Mouse (Mus musculus) lung, embryonic 16.5 days (tissue): Measurements from ENCODE around the gene St5. TPM values are rescaled to one million over a fixed set of nuclear protein-coding genes. Genes with fewer than 3 reads are reported as not detected.
A peak's percentile ranks its signal among the peaks of the same experiment; 100 is the strongest.

Source experiments
- ATAC-seq: fragments of 200-750 bp; cut with Nextera tagmentation; 2 replicates; pipeline ENCODE4 v1.8.0; 2017; ENCODE audit warnings: low read depth, mild to moderate bottlenecking, moderate library complexity
- H3K27ac ChIP-seq: fragments of 300-500 bp; sonication (generic); 2 replicates; pipeline ENCODE4 v1.5.1; 2014; ENCODE audit warnings: mild to moderate bottlenecking, control low read depth, low read length
- H3K27me3 ChIP-seq: fragments of 300-500 bp; sonication (generic); 2 replicates; pipeline ENCODE4 v1.6.1; 2014; ENCODE audit warnings: low read depth, low read length, mixed read lengths; ENCODE audit not compliant: control insufficient read depth, insufficient read depth
- H3K36me3 ChIP-seq: fragments of 300-500 bp; sonication (generic); 2 replicates; pipeline ENCODE4 v1.6.1; 2014; ENCODE audit warnings: low read length; ENCODE audit not compliant: control insufficient read depth, insufficient read depth
- H3K4me1 ChIP-seq: fragments of 300-500 bp; sonication (generic); replicated peaks from 2 replicates; pipeline ENCODE4 v1.6.1; 2014; ENCODE audit warnings: low read length, mixed read lengths; ENCODE audit not compliant: control insufficient read depth, insufficient read depth
- H3K4me2 ChIP-seq: fragments of 300-500 bp; sonication (generic); 2 replicates; pipeline ENCODE4 v1.6.1; 2014; ENCODE audit warnings: low read depth, low read length, control low read depth
- H3K4me3 ChIP-seq: fragments of 300-500 bp; sonication (generic); 2 replicates; pipeline ENCODE4 v1.5.1; 2014; ENCODE audit warnings: mild to moderate bottlenecking, low read length, control low read depth
- H3K9ac ChIP-seq: fragments of 300-500 bp; sonication (generic); 2 replicates; pipeline ENCODE4 v1.6.1; 2014; ENCODE audit warnings: low read length, control low read depth
- H3K9me3 ChIP-seq: fragments of 300-500 bp; sonication (generic); 2 replicates; pipeline ENCODE4 v1.6.1; 2016; ENCODE audit warnings: low read length; ENCODE audit not compliant: control insufficient read depth
- WGBS: fragments of 180-500 bp; shearing (Covaris S2); extraction: QIAGEN DNeasy Blood & Tissue Kit; methylation state at CpG from one replicate; pipeline ENCODE4 v1.1.7; 2014; 5-methylcytosine and 5-hydroxymethylcytosine counted together
- polyA plus RNA-seq: library from polyadenylated mRNA; unstranded; fragments of >200 nt; fragmentation: Nextera tagmentation; extraction: Ambion mirVana; gene quantifications from 2 replicates; pipeline ENCODE4 v1.2.1, GENCODE M21; 2015

Gene St5
- polyA plus RNA-seq, 1 experiment from 2014 or later: 77.5 TPM

DNA sequence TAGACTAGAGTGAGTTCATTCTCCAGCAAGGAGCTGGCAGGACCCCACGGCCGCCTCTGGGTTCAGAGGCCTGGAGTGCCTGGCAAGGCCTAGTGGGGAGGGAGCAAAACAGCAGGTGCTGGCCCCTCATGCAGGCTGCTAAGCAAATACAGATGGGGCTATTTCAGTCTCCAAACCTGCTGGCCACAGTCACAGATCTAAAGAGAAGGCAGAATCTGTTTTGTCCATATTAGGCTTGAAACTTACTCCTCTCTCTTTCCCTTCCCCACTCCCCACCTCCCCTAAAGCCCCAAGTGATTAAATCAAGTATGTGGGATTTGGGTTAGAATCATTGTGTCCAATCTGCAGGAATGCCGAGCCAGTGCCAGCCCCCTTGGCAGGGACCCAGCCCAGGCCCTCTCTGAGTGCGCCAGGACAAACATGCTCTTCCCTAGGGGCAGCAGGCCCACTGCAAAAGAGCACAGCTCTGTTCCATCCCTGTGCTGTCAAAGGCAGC, 166.9 kb downstream of the St5 start:
- Histone ChIP-seq H3K4me3 (no peak overlapping the region), H3K27me3 (no peaks in the 10 kb centered on the region), H3K4me2 (no peak overlapping the region), H3K9me3 (no peaks in the 10 kb centered on the region), H3K9ac (peak overlapping the region; percentile 2; the same call in 1 of the 2 replicates), H3K36me3 (peaks cover 32% of the 10 kb centered on the region), H3K4me1 (peaks cover 12% of the 10 kb centered on the region), H3K27ac (peak overlapping the region; percentile 60)
- ATAC-seq: peak; percentile 78
- WGBS: 30% methylated on average over 4 of the region's 4 CpGs

DNA sequence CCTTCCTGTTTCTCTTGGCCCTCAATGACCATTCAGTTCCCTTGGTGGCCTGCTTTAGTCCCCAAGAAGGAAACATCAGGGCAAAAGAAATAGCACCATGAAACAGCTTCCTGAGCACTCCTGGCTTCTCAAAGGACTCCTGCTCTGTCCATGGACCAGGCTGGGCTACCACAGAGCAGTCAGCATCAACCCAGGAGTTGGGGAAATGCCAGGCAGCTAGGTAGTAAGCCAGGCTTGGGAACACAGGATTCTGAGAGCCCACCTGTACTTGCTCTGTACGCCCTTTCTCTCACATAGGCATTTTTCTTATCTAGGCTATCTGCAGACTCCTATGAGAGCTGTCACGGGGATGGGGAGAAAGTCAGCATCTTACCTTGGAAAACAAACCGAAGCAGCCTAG, 168.5 kb downstream of the St5 start:
- Histone ChIP-seq H3K4me1 (peaks cover 12% of the 10 kb centered on the region), H3K9me3 (no peaks in the 10 kb centered on the region), H3K4me2 (no peak overlapping the region), H3K27me3 (no peaks in the 10 kb centered on the region), H3K9ac (no peak overlapping the region), H3K36me3 (peaks cover 36% of the 10 kb centered on the region), H3K27ac (no peak overlapping the region), H3K4me3 (no peak overlapping the region)
- WGBS: 85% methylated on average over 3 of the region's 3 CpGs
- ATAC-seq: no peak

DNA sequence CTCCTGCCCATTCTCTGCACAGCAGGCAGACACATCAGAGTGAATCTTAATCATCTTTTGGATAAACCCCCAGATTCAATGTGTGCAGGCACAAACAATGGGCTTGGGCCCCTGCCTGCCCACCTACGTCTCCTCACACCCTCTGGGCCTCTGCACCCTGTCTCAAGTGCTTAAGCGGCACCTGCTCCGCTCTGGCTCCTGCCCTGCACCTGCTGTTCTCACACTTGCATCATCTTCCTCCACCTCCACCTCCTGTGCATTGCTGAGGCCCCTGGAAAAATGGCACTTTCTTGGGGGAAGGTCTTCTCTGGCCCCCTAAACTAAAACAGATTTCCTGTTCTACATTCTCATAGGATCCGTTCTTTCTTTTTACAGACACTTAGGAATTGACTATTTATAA, 169.5 kb downstream of the St5 start:
- H3K36me3 ChIP-seq: peaks cover 29% of the 10 kb centered on the region
- no peak for ATAC-seq
- 80% methylated on average over 4 of the region's 4 CpGs for WGBS

DNA sequence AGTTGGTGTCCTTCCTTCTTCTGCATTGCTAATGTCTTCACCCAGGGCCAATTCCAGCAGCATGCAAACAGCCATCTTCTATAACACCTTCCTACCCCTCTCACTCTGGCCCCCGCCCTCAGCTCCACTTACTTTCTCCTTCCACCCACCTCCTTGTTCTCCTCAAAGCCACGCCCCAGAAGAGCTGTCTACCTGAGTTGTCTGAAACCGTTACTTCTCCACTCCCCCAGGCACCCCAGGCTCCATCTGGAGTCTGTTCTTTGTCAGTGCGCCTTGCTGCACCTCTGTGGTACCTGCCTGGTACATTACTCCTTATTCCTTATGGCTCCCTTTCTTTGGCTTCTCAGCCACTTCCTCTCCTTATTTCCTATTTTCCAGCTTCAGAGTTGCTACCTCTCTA, 170.3 kb downstream of the St5 start:
- no peak overlapping the region for H3K9ac ChIP-seq
- WGBS: 76% methylated on average over 4 of the region's 4 CpGs
- no peak overlapping the region for H3K4me3 ChIP-seq
- peaks cover 12% of the 10 kb centered on the region for H3K4me1 ChIP-seq
- peaks cover 27% of the 10 kb centered on the region for H3K36me3 ChIP-seq
- H3K4me2 ChIP-seq: no peak overlapping the region
- ATAC-seq: no peak
- H3K27me3 ChIP-seq: no peaks in the 10 kb centered on the region
- no peaks in the 10 kb centered on the region for H3K9me3 ChIP-seq
- no peak overlapping the region for H3K27ac ChIP-seq

More for the DNA sequence above, 169.5 kb downstream of the St5 start:
- H3K27me3 ChIP-seq: no peaks in the 10 kb centered on the region
- no peak overlapping the region for H3K4me2 ChIP-seq
- H3K4me3 ChIP-seq: no peak overlapping the region
- H3K9ac ChIP-seq: no peak overlapping the region
- H3K4me1 ChIP-seq: peaks cover 12% of the 10 kb centered on the region
- no peaks in the 10 kb centered on the region for H3K9me3 ChIP-seq
- H3K27ac ChIP-seq: no peak overlapping the region

DNA sequence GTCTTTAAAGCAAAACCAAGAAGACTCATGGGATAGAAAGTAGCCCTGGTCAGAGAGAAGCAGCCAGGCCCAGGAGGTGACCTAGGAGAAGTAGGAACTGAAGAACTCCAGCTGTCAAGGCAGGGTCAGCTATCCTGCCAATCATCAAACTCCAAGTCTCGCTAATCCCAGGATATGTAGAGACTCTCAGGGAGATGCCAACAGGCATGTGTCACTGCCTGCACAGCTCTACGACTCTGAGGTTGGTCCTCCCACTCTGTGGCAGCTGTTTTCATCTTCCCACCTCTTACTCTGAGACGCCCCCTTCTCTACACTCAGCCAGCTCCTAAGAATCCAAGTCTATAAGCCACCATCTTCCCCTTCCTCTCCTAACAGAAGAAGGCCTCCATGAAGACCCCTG, 170.7 kb downstream of the St5 start:
- Histone ChIP-seq H3K9me3 (no peaks in the 10 kb centered on the region), H3K4me2 (no peak overlapping the region), H3K9ac (no peak overlapping the region), H3K36me3 (peaks cover 25% of the 10 kb centered on the region), H3K27me3 (no peaks in the 10 kb centered on the region), H3K27ac (no peak overlapping the region), H3K4me3 (no peak overlapping the region), H3K4me1 (peaks cover 12% of the 10 kb centered on the region)
- ATAC-seq: no peak
- WGBS: 41% methylated on average over 3 of the region's 3 CpGs

DNA sequence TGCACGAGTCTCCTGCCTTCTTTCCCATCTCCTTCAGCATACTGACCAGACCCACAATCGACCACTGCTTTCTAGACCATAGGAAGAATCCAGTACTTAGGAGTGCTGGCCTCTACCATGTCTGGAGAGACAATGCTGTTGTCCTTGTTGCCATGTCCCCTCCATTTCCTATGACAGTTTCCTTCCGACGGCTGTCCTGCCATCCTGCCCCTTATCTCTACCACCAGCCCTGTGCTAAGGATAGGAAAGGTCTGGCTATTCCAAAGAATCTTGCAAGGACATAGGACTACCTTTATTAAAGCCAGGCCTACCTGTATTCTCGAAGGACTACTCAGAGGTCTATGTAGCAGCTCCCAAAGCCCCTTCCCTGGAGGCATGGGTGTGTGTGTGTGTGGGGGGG, 171.9 kb downstream of the St5 start:
- Histone ChIP-seq H3K4me2 (no peak overlapping the region), H3K9me3 (no peaks in the 10 kb centered on the region), H3K9ac (no peak overlapping the region), H3K27me3 (no peaks in the 10 kb centered on the region), H3K4me1 (peaks cover 7% of the 10 kb centered on the region), H3K4me3 (no peak overlapping the region), H3K36me3 (peaks cover 27% of the 10 kb centered on the region), H3K27ac (no peak overlapping the region)
- WGBS: 72% methylated on average over 5 of the region's 5 CpGs
- 0 out of 2 replicates have a peak, but pooled peaks have one; percentile 10 for ATAC-seq

DNA sequence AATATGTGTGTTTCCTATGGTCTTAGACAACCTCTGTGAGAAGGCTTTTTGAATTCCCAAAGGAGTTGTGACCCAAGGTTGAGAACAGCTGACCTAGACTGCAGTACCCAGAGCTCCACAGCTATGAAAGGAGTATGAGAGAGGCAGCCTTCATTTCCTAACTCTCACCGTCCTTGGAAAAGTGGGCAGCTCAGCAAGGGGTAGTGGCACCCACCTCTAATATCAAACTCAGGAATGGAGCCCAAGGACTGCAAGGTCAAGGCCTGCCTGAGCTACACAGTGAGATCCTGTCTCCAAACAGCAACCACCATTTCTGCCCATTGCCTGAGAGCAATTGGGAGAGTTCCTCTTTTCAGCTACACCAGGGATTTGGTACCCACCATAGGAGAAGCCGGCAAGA, 173.7 kb downstream of the St5 start:
- H3K27ac ChIP-seq: no peak overlapping the region
- H3K4me3 ChIP-seq: no peak overlapping the region
- WGBS: 86% methylated on average over 2 of the region's 2 CpGs
- no peak for ATAC-seq
- H3K27me3 ChIP-seq: no peaks in the 10 kb centered on the region
- H3K4me2 ChIP-seq: no peak overlapping the region
- H3K9ac ChIP-seq: no peak overlapping the region
- H3K9me3 ChIP-seq: no peaks in the 10 kb centered on the region
- peaks cover 28% of the 10 kb centered on the region for H3K36me3 ChIP-seq
- H3K4me1 ChIP-seq: no peaks in the 10 kb centered on the region

DNA sequence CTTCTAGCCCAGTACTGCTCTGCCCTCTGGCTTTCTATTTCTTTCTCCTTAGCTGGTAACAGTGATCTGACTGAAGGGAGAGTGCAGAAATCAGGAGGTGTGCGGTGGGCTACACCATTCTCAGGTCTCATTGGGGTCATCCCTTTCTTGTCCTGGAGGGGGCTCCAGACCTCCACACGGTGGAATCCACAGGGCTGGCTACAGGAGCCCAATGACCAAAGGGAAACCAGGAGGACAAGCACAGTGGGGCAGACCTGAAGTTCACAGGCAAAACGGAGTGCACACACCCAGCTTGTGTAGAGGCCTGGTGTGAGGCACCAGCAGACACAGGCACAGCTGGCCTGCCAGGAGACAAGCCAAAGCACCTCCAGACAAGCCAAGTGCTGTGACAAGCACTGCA, 175.0 kb downstream of the St5 start:
- H3K9me3 ChIP-seq: no peaks in the 10 kb centered on the region
- H3K4me3 ChIP-seq: no peak overlapping the region
- WGBS: 9% methylated on average over 3 of the region's 3 CpGs
- no peaks in the 10 kb centered on the region for H3K4me1 ChIP-seq
- ATAC-seq: peak; percentile 60
- peaks cover 35% of the 10 kb centered on the region for H3K36me3 ChIP-seq
- no peak overlapping the region for H3K27ac ChIP-seq
- H3K9ac ChIP-seq: no peak overlapping the region
- no peak overlapping the region for H3K4me2 ChIP-seq
- no peaks in the 10 kb centered on the region for H3K27me3 ChIP-seq

DNA sequence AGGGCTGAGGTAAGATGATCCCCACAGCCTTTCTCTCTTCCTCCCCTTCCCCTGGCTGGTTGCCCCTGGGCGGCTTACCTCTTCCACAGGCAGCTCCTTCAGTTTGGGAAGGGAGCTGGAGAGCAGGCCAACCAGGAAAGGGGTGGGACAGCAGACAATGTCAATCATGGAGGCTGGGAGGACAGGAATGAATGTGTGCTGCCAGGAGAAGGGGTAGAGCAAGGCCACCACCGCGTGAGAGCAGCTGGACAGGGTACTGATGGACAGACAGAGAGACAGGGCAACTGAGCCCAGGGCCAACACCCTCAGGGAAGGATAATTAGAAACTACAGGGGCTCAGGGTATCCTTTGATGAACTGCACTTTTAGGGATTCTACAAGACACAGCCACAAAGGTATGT, 175.9 kb downstream of the St5 start:
- no peak for ATAC-seq
- no peak overlapping the region for H3K9ac ChIP-seq

More for the DNA sequence above, 175.9 kb downstream of the St5 start:
- H3K27me3 ChIP-seq: no peaks in the 10 kb centered on the region
- H3K27ac ChIP-seq: no peak overlapping the region
- H3K4me3 ChIP-seq: no peak overlapping the region
- 57% methylated on average over 3 of the region's 3 CpGs for WGBS
- no peak overlapping the region for H3K4me2 ChIP-seq
- H3K36me3 ChIP-seq: peaks cover 43% of the 10 kb centered on the region
- no peaks in the 10 kb centered on the region for H3K9me3 ChIP-seq
- H3K4me1 ChIP-seq: no peaks in the 10 kb centered on the region; the same call in 1 of the 2 replicates
